Mouse (Mus musculus) layer of hippocampus, adult 2 months (tissue): ENCODE data around the gene Sst. TPM values are rescaled to one million over a fixed set of nuclear protein-coding genes. Genes with fewer than 3 reads are reported as not detected.
A peak's percentile ranks its signal among the peaks of the same experiment; 100 is the strongest.

Experiments used
- DNase-seq, 2 experiments: peaks; one replicate each; pipeline ENCODE4 v3.0.0; 2022; ENCODE audit warnings: low spot score in 2 of 2
- H3K27ac ChIP-seq: fragments of 200-600 bp; 2 replicates; pipeline ENCODE4 v1.8.1; 2022
- H3K4me3 ChIP-seq: fragments of 200-600 bp; 2 replicates; pipeline ENCODE4 v1.8.1; 2022; ENCODE audit warnings: mild to moderate bottlenecking
- CTCF ChIP-seq: fragments of 200-600 bp; conservative IDR thresholded peaks from 2 replicates; pipeline ENCODE4 v1.8.1; 2022; ENCODE audit warnings: antibody characterized with exemption, mild to moderate bottlenecking, moderate library complexity
- total RNA-seq, 2 experiments: library from RNA; stranded (reverse); gene quantifications; 2 replicates each; pipeline ENCODE4 v1.2.3; 2021

Gene Sst
- total RNA-seq, 2 experiments from 2014 or later = 395 TPM

DNA sequence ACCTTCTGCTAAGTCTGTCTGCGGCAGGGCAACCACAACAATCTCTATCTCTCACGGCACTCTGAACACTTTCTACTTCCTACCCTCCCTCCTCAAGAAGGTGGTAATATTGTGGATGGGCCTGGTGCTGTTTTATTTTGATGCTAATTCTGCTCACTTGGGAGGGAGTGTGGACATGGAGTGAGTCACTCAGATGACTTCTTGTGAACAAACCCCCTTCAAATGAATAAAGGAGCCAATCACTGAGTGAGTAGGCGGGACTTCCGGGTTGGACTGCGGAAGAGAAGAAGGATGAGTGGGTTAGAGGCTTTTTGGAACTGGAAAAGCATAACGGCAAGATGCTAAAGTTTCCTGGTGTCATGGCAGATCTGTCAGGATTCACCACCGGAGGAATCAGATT lies 10.7 kb upstream of the Sst start:
- H3K4me3 ChIP-seq = no peak overlapping the region
- no peak overlapping the region for H3K27ac ChIP-seq
- no peak for DNase-seq
- TF ChIP-seq CTCF = no peak

DNA sequence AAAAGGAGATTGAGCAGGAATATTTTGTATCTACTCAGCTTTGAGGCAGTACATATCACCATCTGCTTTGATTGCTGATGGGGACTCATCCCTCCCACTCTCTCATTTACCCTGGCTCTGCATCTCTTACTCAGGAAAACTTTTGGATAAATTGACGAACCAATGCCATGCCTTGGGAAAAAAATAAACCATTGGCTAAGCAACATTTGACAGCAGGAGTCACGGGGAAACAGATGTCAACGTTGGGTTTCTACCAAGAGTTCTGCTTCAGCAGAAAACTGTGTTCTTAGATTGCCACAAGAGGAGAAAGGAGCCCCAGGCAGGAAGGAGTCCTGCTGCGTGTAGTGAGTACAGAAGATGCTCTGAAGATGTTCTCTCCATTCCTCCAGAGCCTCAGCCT lies 9.3 kb upstream of the Sst start:
- peak; percentile 66 to 78 for DNase-seq
- Histone ChIP-seq H3K27ac (peak overlapping the region; percentile 28; the same call in 1 of the 2 replicates), H3K4me3 (no peak overlapping the region)
- TF ChIP-seq CTCF = no peak

DNA sequence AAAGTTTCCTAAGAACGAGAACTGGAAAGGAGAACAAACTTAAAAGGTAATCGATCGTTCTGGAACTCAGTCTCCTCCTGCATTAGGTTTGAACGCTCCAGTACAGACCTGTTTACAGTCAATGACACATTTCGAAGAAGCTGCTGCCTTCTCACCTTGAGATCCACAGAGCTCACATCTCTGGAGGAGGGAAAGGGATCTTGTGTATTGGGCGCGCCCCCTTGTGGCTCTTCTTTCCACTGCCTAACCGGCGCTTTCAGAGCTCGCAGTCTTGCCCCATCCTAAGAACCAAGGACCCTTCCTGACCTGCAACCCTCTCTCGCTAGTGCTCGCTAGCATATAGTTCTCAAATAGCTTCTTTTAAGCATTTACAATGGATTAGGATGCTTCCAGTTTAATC lies 8.1 kb upstream of the Sst start:
- peak overlapping the region; percentile 49 for H3K4me3 ChIP-seq
- DNase-seq = peak; percentile 76 to 79
- TF ChIP-seq CTCF = peak; percentile 88

DNA sequence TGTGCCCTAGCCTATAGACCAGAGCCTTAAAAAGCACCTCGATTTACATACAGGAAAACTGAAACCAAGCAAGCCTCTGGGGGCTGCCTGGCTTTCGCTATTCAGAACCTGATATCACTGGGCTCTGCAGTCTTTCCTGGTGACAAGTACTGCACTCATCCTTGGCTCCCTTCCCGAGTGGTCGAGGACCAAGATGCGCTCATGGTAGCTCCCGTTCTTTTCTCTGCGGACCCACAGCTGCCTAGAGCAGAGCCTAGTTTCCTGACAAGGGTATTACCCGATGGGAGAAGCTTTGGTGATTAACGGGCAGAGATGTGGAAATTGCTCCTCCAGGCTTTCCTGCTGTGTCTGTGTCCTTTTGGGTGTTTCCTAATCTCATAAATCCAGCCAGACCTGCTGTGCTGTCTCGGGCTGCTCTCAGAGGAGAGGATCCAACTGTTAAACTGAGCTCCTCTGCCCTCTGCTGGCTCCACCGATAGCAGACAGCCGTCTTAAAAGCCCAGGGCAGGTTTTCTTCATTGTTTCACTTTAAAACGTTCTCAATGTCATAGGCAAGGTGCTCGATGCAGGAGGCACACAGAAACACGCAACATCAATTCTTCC lies 7.3 kb upstream of the Sst start:
- H3K27ac ChIP-seq = peak overlapping the region; percentile 55; the same call in 1 of the 2 replicates
- DNase-seq = peak; percentile 70 to 77
- TF ChIP-seq CTCF = peak; percentile 79
- peak overlapping the region; percentile 49 for H3K4me3 ChIP-seq

More for the DNA sequence above, 8.1 kb upstream of the Sst start:
- H3K27ac ChIP-seq = no peak overlapping the region; the same call in 1 of the 2 replicates

DNA sequence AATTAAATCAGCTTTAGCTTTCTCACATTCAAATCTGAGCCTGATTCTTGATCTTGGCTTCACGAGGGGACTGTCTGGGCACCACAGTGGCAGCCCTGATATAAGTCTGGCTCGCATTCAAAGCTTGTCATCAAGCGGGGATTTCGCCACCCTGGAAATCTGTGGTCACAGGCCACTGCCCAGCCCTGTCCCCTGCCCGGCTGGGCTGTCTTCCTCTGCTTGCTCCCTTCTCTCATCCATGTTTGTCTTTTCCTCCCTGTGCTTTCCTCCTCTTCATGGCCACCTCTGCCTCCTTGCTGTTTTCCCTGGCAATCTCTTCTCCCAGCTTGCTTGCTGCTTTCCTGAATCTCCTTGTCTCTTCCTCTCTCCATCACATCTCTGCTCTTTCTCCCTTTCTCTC lies 6.7 kb upstream of the Sst start:
- DNase-seq = no peak
- TF ChIP-seq CTCF = no peak
- no peak overlapping the region for H3K27ac ChIP-seq
- no peak overlapping the region for H3K4me3 ChIP-seq

DNA sequence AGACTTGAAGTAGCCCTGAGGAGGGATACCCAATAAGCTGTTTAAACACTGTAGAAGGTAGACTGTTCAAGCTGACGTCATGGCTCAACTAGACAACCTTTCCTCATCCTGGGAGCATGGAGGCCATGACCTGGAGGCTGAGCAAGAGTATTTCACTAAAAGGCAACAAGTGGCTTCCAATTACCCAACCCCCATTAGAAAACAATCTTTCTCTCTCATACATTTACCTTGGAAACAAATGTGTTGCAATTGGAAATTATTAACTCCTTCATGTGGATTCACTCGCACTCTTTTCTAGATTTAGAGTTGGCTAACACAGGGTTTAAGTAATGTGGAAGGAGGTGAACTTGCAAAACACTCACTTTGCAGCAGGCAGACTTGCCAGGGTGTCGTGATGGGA lies 4.4 kb upstream of the Sst start:
- Histone ChIP-seq H3K4me3 (no peak overlapping the region), H3K27ac (no peak overlapping the region)
- no peak for TF ChIP-seq CTCF
- DNase-seq = no peak

DNA sequence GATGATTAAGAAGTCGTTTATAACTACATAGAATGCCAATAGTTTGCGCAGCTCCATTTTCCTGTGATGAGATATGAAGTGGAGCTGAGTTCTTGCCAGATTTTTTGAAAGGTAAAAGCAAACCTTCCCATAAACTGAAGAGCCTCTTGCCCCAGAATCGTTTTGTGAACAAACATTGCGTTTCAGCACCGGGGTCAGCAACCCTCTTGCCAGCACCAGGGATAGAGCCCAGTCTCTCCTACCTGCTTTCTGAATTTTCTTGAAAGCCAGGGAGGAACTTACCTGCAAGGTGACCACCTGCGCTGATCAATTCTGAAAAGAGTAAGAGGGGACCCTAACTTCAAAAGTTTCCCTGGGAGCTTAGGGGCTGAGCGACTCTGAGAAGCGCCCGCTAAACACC lies 607 bp downstream of the Sst start:
- H3K4me3 ChIP-seq = no peak overlapping the region
- H3K27ac ChIP-seq = no peak overlapping the region
- no peak for TF ChIP-seq CTCF
- no peak for DNase-seq

DNA sequence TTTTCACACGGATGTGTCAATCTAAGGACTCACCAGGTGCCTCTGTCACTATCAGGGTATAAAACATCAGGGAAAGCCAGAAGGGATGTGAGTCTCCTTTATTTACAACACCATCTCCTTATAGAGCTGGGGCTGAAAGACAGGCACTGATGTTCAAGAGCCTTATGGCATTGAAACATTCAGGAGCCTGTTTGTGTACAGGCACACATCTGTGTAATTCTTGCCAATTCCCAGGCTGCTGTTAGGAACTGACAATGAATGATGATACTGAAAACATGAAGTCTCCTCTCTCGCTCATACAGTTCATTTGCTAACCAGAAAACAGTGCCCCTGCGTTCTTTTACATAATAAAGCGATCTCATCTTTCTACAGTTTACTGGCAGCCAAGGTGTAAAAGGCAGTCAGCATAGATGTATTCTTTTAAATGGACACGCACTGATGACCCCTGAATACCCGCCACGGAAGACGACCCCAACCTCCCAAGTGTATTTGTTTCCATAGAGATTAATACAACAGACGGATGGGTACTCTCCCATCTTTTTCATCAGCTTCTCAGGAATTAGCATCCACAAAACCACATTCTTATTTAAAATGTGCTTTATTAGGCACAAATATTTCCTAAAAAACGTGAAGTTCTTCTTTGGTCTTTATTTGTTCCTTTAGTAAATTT lies 2.7 kb downstream of the Sst start:
- TF ChIP-seq CTCF = no peak
- DNase-seq = no peak
- H3K27ac ChIP-seq = no peak overlapping the region
- H3K4me3 ChIP-seq = no peak overlapping the region

DNA sequence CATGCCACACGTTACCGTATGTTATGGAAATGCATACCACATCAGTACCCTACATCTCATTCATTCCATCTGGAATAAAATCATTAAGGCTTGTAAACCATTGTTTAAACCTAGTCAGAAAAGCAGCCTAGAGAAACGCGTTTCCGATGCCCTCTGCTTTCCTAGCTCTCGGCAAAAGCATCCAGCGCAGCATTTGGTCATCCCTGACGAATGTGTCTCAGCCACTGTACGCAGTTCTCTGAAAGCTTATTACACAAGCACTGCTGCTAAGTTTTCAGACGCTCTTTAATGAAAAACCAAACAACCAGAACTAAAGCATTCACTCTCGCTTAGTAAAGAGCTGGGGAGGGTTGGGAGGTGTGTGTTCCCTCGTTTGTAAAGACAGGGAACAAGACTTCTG lies 5.7 kb downstream of the Sst start:
- Histone ChIP-seq H3K27ac (no peak overlapping the region), H3K4me3 (no peak overlapping the region)
- DNase-seq = no peak
- no peak for TF ChIP-seq CTCF

DNA sequence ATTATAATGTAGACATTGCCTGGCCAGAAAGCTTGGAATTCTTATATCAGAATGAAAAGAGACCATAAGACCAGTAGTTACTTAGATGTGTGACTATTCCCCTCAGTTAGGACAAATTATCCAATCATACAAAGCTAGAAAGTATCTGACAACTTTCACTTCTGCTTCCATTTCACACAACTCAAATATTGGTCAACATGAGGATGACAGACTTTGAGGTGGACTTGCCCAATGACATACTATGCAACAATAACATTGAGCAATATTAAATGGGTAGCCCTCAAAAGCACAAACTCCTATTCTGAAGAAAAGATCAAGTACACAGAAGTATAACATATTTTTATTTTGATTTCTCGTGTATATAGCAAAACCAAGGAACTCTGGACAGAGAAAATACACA lies 35.5 kb downstream of the Sst start:
- Histone ChIP-seq H3K4me3 (no peak overlapping the region), H3K27ac (no peak overlapping the region)
- TF ChIP-seq CTCF = no peak
- DNase-seq = no peak

DNA sequence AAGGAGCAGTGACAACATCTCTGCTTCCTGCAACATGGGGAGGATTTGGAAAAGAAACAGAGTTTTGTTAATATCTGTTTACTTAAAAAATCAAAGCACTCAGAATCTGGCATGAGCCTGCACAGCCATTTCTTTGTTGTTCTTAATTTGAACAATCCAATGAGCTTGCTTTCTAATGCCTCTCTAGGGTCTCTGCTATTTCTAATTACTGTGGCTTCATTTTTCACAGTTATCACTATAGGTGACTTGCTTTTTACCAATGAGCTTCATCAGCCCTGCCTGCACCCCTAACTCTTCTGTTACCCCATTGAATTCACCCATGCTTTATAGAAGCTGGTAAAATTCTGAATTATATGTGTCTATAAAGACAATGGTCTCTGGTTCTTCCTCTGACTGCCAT lies 41.0 kb downstream of the Sst start:
- Histone ChIP-seq H3K4me3 (no peak overlapping the region), H3K27ac (no peak overlapping the region)
- TF ChIP-seq CTCF = no peak
- DNase-seq = no peak

DNA sequence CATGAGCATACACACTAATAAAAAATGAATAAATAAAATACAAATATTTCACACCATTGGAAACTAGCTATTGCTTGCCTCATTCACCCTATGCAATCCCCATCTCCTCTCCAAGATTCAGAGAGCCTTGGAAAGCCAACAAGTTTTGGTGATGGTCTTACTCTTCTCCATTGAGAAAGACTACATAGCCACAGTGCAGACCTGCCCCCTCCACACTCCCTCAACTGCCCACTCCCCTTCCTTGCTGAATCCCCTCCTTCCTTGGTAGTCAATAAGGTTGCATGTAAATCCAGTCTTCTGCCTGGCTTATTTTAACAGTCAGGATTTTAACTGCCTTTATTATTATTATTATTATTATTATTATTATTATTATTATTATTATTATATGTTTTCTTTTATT lies 41.6 kb downstream of the Sst start:
- Histone ChIP-seq H3K27ac (no peak overlapping the region), H3K4me3 (no peak overlapping the region)
- no peak for TF ChIP-seq CTCF
- no peak for DNase-seq

DNA sequence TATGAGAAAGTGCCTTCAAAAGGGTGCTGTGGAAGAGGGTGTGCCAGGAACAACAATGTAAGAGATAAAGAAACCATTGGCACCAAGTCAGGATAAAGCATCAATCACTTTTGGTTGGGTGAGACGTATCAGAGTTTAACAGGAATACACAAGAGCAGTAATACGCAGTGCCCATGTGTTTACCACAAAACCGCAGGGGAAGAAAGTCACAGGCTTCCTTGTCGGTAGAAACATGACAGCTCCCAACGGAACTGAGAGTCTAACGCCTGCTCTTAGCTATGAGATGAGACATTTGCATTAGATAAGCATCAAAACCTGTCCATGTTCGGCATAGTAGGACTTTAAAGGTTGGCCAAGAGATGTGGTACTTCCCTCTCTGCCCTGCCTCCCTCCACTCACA lies 46.1 kb downstream of the Sst start:
- no peak overlapping the region for H3K27ac ChIP-seq
- no peak overlapping the region for H3K4me3 ChIP-seq
- no peak for TF ChIP-seq CTCF
- no peak for DNase-seq

DNA sequence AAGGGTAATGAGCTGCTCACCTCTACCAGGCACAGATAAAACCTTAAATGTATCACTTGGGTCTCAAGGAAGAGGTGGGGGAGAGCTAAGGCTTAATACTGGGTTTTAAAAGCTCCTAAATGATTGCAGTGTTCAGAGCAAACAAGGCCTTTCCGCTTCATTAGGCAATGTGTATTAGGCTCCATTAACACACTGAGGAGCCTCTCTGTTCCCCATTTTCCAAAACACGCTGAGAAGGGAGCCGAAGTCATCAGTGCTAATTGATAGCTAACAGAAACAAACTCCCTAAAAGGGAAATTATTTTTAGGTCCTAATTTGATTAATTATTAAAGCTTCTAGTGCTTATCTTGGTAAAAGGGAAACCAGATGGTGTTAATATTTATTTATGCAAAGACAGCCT lies 48.1 kb downstream of the Sst start:
- no peak for TF ChIP-seq CTCF
- Histone ChIP-seq H3K4me3 (no peak overlapping the region), H3K27ac (no peak overlapping the region)
- DNase-seq = no peak

Other genes with a start within 250 kb of the Sst start
- gene Rtp2, start 41.4 kb upstream of the Sst start, total RNA-seq = under 1 TPM; 0.32 to 0.54 TPM
- not detected for gene Gm37419, start 97.5 kb upstream of the Sst start, total RNA-seq
- gene Bcl6, start 97.9 kb upstream of the Sst start, total RNA-seq = 10 to 100 TPM; 56.8 to 61.5 TPM